Mouse (Mus musculus): Measurements from ENCODE around the gene Zfp780b. TPM values are rescaled to one million over a fixed set of nuclear protein-coding genes. Genes with fewer than 3 reads are reported as not detected.
"Not testable (repeated sequence)": the region's sequence is repeated elsewhere in the genome, so short reads cannot be mapped to it uniquely, and the experiment has no call there.

The Zfp780b gene
- 30.1 and 36.6 TPM in 2 replicates for polyA plus RNA-seq (2015; fragmentation: Nextera tagmentation; extraction: Ambion mirVana)

- peak; percentile 89 for ATAC-seq
- Histone ChIP-seq H3K4me1 (replicated peaks; ENCODE audit: control insufficient read depth, insufficient read depth, low read length) (peaks cover 16% of the 10 kb centered on the region), H3K9ac (replicated peaks; ENCODE audit: low read depth, low read length) (peak within 1 kb of the TSS; percentile 77), H3K4me3 (replicated peaks; ENCODE audit: low read length) (peak within 1 kb of the TSS; percentile 84), H3K27me3 (replicated peaks; ENCODE audit: control insufficient read depth, insufficient read depth, low read length) (no peaks in the 10 kb centered on the region), H3K9me3 (ENCODE audit: control insufficient read depth, low read length) (peaks cover 10% of the 10 kb centered on the region), H3K27ac (ENCODE audit: low read length) (peak within 1 kb of the TSS; percentile 83), H3K36me3 (ENCODE audit: control insufficient read depth, insufficient read depth) (0 out of 2 replicates have a peak, but pooled peaks cover 2% of the 10 kb centered on the region), H3K4me2 (ENCODE audit: low read length) (peak within 1 kb of the TSS; percentile 79)
- under 1% methylated on average over 29 of the region's 29 CpGs for WGBS
These were observed at the start of gene Zfp780b for GRCm38 (mm10) chr7:27978683-27979528. TSS of gene Zfp780b (minus strand) at chr7:27979171.

- H3K27ac ChIP-seq (ENCODE audit: low read length): no peak overlapping the region; the same call in 1 of the 2 replicates
- peaks cover 9% of the 10 kb centered on the region for H3K4me1 ChIP-seq (replicated peaks; ENCODE audit: control insufficient read depth, insufficient read depth, low read length)
- ATAC-seq: peak; percentile 49
- no peaks in the 10 kb centered on the region for H3K36me3 ChIP-seq (ENCODE audit: control insufficient read depth, insufficient read depth)
- H3K4me3 ChIP-seq (replicated peaks; ENCODE audit: low read length): peak overlapping the region; percentile 59
- no peaks in the 10 kb centered on the region for H3K9me3 ChIP-seq (ENCODE audit: control insufficient read depth, low read length)
- no peaks in the 10 kb centered on the region for H3K27me3 ChIP-seq (replicated peaks; ENCODE audit: control insufficient read depth, insufficient read depth, low read length)
- peak overlapping the region; percentile 87 for H3K4me2 ChIP-seq (ENCODE audit: low read length)
- H3K9ac ChIP-seq (replicated peaks; ENCODE audit: low read depth, low read length): peak overlapping the region; percentile 74
- 21% methylated on average over 7 of the region's 7 CpGs for WGBS
These were observed 35.5 kb upstream of the Zfp780b start for GRCm38 (mm10) chr7:28014445-28014810.

- Histone ChIP-seq H3K4me3 (replicated peaks; ENCODE audit: low read length) (peak within 1 kb of the TSS; percentile 59), H3K4me1 (replicated peaks; ENCODE audit: control insufficient read depth, insufficient read depth, low read length) (peaks cover 9% of the 10 kb centered on the region), H3K4me2 (ENCODE audit: low read length) (peak within 1 kb of the TSS; percentile 87), H3K9me3 (ENCODE audit: control insufficient read depth, low read length) (no peaks in the 10 kb centered on the region), H3K27ac (ENCODE audit: low read length) (peak within 1 kb of the TSS; percentile 46), H3K36me3 (ENCODE audit: control insufficient read depth, insufficient read depth) (no peaks in the 10 kb centered on the region), H3K27me3 (replicated peaks; ENCODE audit: control insufficient read depth, insufficient read depth, low read length) (no peaks in the 10 kb centered on the region), H3K9ac (replicated peaks; ENCODE audit: low read depth, low read length) (peak within 1 kb of the TSS; percentile 74)
- peak; percentile 98 for ATAC-seq
- WGBS: under 1% methylated on average over 47 of the region's 47 CpGs
These were observed 34.8 kb upstream of the Zfp780b start, which contains the start of gene Zfp850 for GRCm38 (mm10) chr7:28013549-28014444. TSS of gene Zfp850 (minus strand) at chr7:28014115.

GRCm38 (mm10) chr7:28010271-28010670, 31.3 kb upstream of the Zfp780b start:
- no peak overlapping the region for H3K27ac ChIP-seq (ENCODE audit: low read length)
- no peak overlapping the region for H3K4me3 ChIP-seq (replicated peaks; ENCODE audit: low read length)
- WGBS: 98% methylated on average over 3 of the region's 3 CpGs
- H3K36me3 ChIP-seq (ENCODE audit: control insufficient read depth, insufficient read depth): no peaks in the 10 kb centered on the region
- no peaks in the 10 kb centered on the region for H3K27me3 ChIP-seq (replicated peaks; ENCODE audit: control insufficient read depth, insufficient read depth, low read length)
- H3K4me2 ChIP-seq (ENCODE audit: low read length): no peak overlapping the region
- no peak overlapping the region for H3K9ac ChIP-seq (replicated peaks; ENCODE audit: low read depth, low read length)
- no peaks in the 10 kb centered on the region for H3K9me3 ChIP-seq (ENCODE audit: control insufficient read depth, low read length)
- no peak for ATAC-seq
- peaks cover 9% of the 10 kb centered on the region for H3K4me1 ChIP-seq (replicated peaks; ENCODE audit: control insufficient read depth, insufficient read depth, low read length)

- WGBS: 93% methylated on average over 2 of the region's 2 CpGs
- Histone ChIP-seq H3K4me1 (replicated peaks; ENCODE audit: control insufficient read depth, insufficient read depth, low read length) (peaks cover 13% of the 10 kb centered on the region), H3K27me3 (replicated peaks; ENCODE audit: control insufficient read depth, insufficient read depth, low read length) (no peaks in the 10 kb centered on the region), H3K9ac (replicated peaks; ENCODE audit: low read depth, low read length) (no peak overlapping the region), H3K4me2 (ENCODE audit: low read length) (no peak overlapping the region), H3K36me3 (ENCODE audit: control insufficient read depth, insufficient read depth) (peaks cover 10% of the 10 kb centered on the region), H3K27ac (ENCODE audit: low read length) (no peak overlapping the region), H3K4me3 (replicated peaks; ENCODE audit: low read length) (no peak overlapping the region), H3K9me3 (ENCODE audit: control insufficient read depth, low read length) (peaks cover 30% of the 10 kb centered on the region)
- ATAC-seq: no peak
These were observed 3.2 kb upstream of the Zfp780b start for GRCm38 (mm10) chr7:27982197-27982596.

GRCm38 (mm10) chr7:27949451-27949850, 29.5 kb downstream of the Zfp780b start:
- H3K9ac ChIP-seq (replicated peaks; ENCODE audit: low read depth, low read length); H3K4me1 ChIP-seq (replicated peaks; ENCODE audit: control insufficient read depth, insufficient read depth, low read length); ATAC-seq; H3K27ac ChIP-seq (ENCODE audit: low read length); H3K9me3 ChIP-seq (ENCODE audit: control insufficient read depth, low read length); H3K36me3 ChIP-seq (ENCODE audit: control insufficient read depth, insufficient read depth); H3K27me3 ChIP-seq (replicated peaks; ENCODE audit: control insufficient read depth, insufficient read depth, low read length); H3K4me3 ChIP-seq (replicated peaks; ENCODE audit: low read length); H3K4me2 ChIP-seq (ENCODE audit: low read length): not testable (repeated sequence)
- WGBS: 94% methylated on average over 13 of the region's 13 CpGs

GRCm38 (mm10) chr7:27941869-27942268, 37.1 kb downstream of the Zfp780b start:
- not testable (repeated sequence) for H3K36me3 ChIP-seq (ENCODE audit: control insufficient read depth, insufficient read depth); H3K27me3 ChIP-seq (replicated peaks; ENCODE audit: control insufficient read depth, insufficient read depth, low read length); H3K9me3 ChIP-seq (ENCODE audit: control insufficient read depth, low read length); H3K4me1 ChIP-seq (replicated peaks; ENCODE audit: control insufficient read depth, insufficient read depth, low read length); H3K4me3 ChIP-seq (replicated peaks; ENCODE audit: low read length); H3K27ac ChIP-seq (ENCODE audit: low read length); H3K4me2 ChIP-seq (ENCODE audit: low read length); ATAC-seq; H3K9ac ChIP-seq (replicated peaks; ENCODE audit: low read depth, low read length)
- 39% methylated on average over 5 of the region's 7 CpGs for WGBS

GRCm38 (mm10) chr7:27933800-27934158, 45.2 kb downstream of the Zfp780b start:
- H3K9ac ChIP-seq (replicated peaks; ENCODE audit: low read depth, low read length); H3K4me3 ChIP-seq (replicated peaks; ENCODE audit: low read length); ATAC-seq; H3K27ac ChIP-seq (ENCODE audit: low read length); H3K4me1 ChIP-seq (replicated peaks; ENCODE audit: control insufficient read depth, insufficient read depth, low read length); H3K9me3 ChIP-seq (ENCODE audit: control insufficient read depth, low read length); H3K36me3 ChIP-seq (ENCODE audit: control insufficient read depth, insufficient read depth); H3K27me3 ChIP-seq (replicated peaks; ENCODE audit: control insufficient read depth, insufficient read depth, low read length): not testable (repeated sequence)
- H3K4me2 ChIP-seq (ENCODE audit: low read length): peak overlapping the region; percentile 33
- WGBS: 25% methylated on average over 1 of the region's 9 CpGs

Measured in forebrain, embryonic 16.5 days (tissue).